Mouse (Mus musculus) liver, embryonic 14.5 days (tissue): Measurements from ENCODE around the gene Kcp.

Experiments used
- CTCF ChIP-seq: IDR thresholded peaks from 2 replicates; pipeline ENCODE4 v1.5.1; 2016; ENCODE audit warnings: antibody characterized with exemption, low read depth, control low read depth
- EP300 ChIP-seq: IDR thresholded peaks from 2 replicates; pipeline ENCODE4 v1.6.1; 2016; ENCODE audit warnings: antibody characterized with exemption, low read depth

DNA sequence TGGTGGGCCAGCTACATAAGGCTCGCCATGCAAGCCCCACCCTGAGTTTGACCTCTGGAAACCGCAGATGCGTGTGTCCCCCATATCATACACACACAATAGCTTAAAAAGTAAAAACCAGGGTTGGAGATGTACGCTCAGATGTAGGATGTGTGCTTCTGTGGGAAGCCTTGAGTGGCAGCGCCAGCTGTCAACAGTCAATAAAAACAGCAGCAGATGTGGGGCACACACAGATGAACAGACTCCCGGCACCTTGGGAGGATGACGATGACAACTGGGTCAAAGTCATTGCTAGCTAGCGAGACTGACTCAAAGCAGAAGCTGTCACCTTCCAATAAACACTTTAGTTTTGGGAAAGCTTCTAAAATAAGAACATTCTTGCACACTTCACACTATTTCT is 31.8 kb upstream of the Kcp start:
- TF ChIP-seq CTCF, result no peak
- TF ChIP-seq EP300, result no peak
